Mouse (Mus musculus): ENCODE measurements around the gene Pik3cd.

DNA sequence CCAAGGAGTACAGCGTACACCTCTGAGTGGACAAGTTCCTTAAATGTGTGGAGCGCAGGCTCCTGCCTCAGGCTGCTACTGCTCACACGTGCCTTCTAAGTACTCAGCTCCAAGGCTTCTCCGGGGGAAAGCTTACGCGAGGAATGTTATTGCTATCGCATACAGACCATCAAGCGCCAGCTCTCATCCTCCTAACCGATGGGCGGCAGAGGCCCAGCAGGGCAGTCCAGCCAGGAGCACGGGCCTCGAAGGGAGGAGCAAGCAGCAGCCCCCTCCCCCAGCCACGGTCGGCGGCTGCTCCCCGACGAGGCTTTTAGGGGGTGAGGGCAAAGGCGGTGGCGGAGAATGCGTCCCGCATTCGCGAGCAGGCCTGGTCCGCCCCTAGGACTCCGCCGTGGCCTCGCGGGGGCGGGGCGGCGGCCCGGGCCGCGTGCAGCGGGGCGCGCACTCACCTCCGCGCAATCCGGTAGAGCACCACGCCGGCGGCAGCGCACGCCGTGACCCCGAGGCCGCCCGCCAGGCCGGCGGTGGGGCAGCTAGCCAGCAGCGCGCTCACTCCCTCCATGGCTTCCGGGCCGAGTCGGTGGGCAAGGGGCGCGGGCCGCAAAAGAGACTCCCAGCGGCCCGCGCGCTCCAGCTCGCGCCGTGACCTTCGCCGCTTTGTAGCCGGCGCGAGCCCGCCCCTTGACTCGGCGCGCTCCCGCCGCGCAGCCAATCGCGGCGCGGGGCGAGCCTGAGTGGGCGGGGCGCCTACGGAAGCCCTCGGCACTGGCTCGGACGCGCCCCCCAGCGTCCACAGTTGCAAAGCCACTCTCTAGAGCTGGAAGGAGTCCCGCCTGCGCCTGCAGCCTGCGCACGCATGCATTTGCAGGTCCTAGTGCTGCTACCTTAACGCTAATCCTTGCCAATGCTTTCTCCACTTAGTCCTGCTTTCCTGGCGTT is 35.3 kb upstream of the Pik3cd start, which contains the start of gene Tmem201:
- 0 out of 2 replicates have a peak, but pooled peaks have one; percentile 14 for TF ChIP-seq POLR2A (IDR thresholded peaks at IDR 0.05; ENCODE audit: extremely low read depth, insufficient read depth, low read length)
- TF ChIP-seq CTCF (IDR thresholded peaks at IDR 0.05; ENCODE audit: low read depth, low read length) = peak; percentile 88
